Mouse (Mus musculus) cerebellum, postnatal 14 days (tissue): ENCODE measurements around the gene Vtn.

Experiments
- DNase-seq, 2 experiments: peaks; one replicate each; pipeline ENCODE4 v3.0.0; 2021; ENCODE audit warnings: mixed read lengths in 2 of 2

Gene Vtn

DNA sequence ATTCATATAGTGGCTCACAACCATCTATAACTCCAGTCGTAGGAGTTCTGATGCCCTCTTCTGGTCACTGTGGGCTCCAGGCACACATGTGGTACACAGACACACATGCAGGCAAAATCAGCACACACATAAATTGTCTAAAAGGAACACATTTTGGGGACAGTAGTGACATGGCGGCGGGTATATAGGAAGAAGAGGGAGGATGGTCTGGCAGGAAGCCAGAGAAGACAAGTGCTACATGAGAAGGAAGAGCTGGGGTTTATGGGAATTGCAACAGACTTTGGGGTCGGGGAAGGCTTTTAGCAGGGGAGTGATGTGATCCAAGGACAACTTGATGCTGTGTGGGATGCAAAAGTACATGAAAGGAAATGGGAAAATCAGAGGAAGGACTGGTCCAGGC lies 35.6 kb downstream of the Vtn start:
- DNase-seq = peak in 1 of 2 experiments; percentile 29

DNA sequence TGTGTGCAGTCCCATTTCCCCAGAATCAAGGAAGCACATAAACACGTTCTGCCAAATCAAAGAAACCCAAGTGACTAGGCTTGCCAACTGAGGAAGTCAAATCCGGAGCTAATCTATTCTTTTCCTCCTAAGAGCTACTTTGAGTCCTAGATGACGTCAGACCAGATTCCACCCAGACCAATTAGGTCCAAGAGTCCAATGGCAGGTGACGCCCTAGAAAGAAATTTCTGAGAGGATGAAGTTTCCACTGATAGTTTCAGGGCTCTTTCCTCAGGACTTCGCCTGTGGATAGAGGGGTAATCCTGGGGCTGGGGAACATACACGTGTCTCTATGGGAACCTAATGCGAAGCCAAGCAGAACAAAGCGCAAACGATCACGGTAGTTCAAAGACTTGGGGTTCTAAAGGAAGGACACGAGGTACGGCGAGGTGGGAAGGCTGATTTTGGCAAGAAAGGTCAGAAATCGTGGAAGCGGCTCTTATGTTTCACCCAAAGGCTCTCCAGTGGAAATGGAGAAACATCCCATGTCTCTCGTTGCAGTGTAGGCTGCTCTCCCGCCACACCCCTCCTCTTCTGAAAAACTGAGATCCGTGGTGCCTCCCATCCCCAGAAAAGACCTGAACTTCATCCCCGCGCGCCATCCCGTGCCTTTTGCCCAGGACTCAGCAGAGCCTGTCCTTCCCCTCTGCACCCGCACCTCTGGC lies 36.6 kb downstream of the Vtn start:
- DNase-seq = peak in 1 of 2 experiments; percentile 30

DNA sequence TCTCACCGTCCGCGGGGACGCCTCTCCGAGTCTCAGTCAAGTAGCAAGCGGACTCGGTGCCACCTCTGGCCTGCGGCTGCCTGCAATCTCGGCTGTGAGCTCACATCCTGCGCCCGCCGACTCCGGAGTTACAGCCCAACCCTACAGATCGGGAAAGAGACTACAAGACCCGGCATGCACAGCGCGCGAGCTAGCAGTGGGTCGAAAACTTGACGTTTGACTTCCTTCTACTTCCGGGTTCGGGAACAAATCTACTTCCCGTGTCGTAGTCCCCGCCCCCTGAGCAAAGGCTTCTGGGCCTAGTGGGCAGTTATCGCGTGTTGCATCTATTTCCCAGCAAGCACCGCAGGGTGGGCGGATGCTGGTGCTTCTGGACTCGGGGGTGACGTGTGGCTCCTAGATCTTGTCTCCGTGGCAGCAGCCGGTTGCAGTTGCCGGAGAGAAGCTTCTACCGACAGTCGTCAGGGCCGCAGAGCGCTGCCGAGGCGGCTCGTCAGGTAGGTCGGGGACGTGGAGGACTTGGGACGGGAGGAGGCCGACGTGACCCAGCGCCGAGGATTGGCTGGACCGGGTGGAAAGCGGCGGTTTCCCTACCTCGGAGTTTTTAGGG lies 37.3 kb downstream of the Vtn start, which contains the start of the genes Tnfaip1 and Ift20:
Gene Tnfaip1, minus strand, starts transcription at position 253 of the 610 bp plus-strand sequence.
Gene Ift20, plus strand, starts transcription at position 282 of the 610 bp plus-strand sequence.
- DNase-seq = peak; percentile 97

DNA sequence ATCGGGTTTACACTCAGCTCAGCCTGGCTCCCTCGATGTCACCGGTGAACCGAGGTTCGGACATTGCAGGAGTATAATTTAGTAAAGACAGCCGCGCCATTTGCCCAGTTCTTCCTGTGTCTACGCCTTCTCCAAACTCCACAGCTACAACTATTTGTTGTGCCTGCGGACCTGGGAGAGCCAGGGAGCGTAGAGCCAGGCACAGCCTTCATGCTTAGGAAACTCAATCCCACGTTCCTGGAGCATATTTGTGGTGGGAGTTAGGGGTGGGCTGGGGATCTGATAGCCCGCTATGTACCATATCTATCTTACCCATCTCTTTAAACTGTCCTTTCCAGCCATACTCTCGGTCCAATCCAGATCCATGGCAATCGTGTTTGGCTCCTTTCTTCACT lies 37.8 kb downstream of the Vtn start:
- DNase-seq = no peak

DNA sequence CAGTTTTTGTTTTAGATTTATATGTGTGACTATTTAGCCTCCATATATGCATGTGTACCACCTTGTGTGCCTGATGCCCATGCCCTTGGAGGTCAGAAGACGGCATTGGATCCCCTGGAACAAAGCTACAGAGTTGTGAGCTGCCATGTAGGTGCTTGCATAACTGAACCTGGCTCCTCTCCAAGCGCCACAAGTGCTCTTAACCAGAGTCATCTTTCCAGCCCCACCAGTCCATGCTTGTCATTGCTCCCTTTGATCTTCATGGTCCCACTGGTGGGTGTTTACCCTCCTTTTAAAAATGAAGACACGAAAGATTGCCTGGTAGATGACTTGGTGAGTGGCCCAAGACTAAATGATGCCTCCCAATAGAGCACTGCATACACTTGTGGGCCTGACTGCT lies 41.5 kb downstream of the Vtn start:
- peak in 1 of 2 experiments; percentile 33 for DNase-seq

DNA sequence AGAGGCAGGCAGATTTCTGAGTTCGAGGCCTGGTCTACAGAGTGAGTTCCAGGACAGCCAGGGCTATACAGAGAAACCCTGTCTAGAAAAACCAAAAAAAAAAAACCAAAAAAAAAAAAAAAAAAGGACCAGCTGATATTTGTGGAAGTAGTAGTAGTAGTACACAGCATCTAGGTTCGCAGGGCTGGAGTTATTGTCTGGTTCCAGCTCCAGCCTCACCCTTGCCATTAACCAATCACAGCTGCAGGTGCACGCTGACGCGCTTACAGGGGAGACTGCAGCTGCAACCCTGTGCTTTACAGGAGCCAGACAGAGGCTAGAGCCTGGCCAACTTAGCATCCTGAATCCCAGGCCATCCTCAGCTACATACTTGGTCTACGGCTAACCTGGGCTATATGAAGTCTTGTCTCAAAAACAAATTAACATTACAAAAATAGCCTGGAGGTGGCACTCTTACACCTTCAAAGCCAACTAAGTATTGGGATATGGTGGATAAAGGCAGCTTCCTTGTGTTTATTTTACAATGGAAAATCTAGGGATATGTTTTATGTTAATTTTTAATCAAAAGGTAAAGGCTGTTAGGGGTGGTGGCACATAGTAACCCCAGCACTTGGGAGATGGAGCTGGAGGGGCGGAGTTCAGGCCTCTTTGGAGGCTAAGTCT lies 45.7 kb downstream of the Vtn start:
- DNase-seq = no peak

DNA sequence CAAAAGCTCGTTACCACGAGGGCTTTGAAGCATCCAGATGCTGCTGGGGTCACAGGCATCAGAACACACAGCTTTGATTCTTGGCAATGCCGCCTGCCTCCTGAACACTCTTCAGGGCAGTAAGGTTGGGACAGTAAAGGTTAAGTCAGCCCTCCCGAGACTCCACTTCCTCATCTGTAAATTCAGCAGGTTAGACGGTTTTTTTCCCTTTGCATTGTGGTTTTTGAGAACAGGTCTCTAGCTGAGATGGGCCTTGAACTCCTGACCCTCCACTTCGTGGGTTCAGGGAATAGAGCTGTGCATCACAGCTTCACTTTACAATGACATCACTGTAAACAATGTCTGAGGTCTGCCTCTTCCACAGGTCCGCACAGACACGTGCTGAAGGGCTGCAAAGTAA lies 46.3 kb downstream of the Vtn start:
- no peak for DNase-seq

DNA sequence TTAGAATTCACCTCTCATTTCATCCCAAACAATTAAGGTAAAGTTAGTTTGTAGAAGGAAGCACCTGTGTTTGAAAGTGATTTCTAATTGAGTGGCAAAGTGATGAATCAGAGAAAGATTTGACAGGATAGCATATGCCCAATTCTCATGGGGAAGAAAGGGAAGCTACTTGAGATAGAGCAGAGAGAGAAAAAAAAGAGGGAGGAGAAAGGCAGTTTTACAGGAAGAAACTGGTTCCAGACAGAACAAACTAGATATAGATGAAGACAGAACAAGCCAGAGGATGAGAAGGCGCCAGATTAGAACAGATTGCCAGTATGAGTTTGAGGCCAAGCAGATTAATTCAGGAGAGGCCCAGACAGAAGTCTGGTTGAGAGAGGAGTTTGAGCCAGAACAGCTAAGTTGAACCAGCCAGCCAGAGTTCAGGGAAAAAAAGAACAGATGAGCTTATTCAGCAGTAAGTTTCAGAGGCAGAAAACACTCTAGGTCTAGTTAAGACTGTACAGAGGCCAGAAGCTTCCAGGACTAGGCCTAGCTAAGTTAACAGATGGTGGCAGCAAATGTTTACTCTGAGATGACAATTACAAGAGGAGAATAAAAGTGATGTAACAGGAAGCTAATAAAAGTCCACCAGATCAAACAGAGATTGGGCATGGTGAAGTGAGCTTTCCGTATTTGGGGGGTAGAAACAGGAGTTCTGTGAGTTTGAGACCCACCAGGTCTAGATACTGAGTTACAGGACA lies 49.0 kb downstream of the Vtn start:
- DNase-seq = no peak

DNA sequence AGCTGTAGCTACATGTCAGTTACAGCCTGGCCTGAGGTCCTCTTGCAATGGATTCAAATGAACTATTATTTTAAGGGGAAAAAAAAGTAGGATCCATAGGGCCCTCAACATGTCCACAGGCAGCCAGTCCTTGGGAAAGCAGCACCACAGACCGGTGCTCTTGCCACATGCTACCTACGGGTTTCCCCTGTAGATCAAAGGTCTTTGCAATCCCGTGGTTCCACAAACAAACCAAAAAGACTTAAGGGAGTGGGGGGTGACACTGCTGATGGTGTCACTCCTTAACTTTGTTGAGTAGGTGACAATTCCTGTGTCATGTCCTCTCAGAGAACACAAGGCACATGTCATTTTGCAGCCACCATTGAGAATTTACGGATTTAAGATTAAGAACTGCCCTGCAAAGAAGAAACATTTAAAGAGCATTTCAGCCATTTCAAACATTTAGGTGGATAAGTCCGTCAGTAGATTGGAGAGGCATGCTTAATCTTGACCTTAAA lies 50.6 kb downstream of the Vtn start:
- no peak for DNase-seq

DNA sequence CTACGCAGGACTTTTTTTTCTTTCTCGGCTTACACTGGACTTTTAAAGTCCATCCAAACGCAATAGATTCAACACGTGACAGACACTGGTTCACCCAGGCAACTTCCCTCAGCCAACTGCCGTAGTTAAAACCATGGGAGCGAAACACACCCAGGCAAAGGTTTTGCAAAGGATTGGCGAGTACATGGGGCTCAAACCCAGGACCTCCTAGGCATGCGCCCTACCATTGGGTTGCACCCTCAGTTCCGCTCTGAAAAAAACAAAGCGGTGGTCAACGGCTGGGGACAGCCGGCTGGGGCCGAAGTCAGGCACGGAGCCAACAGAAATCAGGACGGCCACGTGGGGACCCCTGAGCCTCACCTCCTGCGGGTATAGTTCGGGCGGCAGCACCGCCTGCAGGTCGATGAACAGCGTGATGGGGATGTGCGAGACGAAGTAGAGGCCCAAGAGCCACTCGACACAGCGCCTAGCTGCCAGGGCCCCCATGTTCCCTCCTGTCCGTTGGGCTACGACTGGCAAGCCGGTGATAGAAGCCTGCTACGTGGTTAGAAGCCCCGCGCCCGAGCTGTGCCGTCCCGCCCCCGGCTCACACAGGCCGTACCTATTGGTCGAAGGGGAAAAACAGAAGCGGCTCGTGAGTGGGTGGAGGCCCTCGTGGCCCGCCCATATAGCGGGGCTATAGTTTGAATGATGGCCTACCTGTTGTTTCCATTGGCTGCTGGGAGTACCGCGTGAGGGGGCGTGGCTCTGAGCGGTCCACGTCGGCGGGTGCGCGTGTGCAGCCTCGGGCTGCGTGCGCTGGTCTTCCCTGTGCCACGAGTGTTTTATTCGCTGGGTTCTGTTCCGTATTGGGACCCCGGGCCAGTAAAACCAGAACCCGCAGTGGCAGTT lies 51.5 kb downstream of the Vtn start, which contains the start of gene Tmem97:
Gene Tmem97, minus strand, starts transcription at position 610 of the 891 bp plus-strand sequence.
- peak; percentile 95 to 96 for DNase-seq

DNA sequence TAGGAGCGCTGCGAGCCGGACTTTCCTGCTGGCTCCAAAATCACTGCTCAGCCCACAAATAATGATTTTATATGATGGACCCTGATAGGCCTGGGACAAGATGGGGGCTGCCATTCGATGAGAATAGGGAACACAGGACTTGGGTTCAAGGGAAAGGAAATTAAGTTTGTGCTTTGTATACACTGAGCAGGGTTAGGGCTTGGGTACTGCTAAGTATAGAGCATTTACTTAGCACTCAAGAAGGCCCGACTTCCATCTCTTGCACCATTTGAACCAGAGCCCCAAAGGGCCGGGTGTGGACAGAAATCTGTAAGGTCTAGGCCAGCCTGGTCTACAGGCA lies 52.1 kb downstream of the Vtn start:
- DNase-seq = no peak
